Mouse (Mus musculus) adrenal gland, postnatal 4 days (tissue): ENCODE data around the gene Gm7694. TPM values are rescaled to one million over a fixed set of nuclear protein-coding genes. Genes with fewer than 3 reads are reported as not detected.

Experiments used
- DNase-seq, 2 experiments: peaks; one replicate each; pipeline ENCODE4 v3.0.0; 2021 to 2022; ENCODE audit warnings: low spot score in 2 of 2, mixed read lengths in 2 of 2
- total RNA-seq, 2 experiments: library from RNA; stranded (reverse); gene quantifications; 2 replicates each; pipeline ENCODE4 v1.2.3; 2021

Gm7694 gene
- total RNA-seq, 2 experiments from 2014 or later = 13.2 to 15.8 TPM

GRCm38 (mm10) chr1:170292239-170292951, 13.7 kb downstream of the Gm7694 start:
- DNase-seq = peak in 1 of 2 experiments; percentile 13

GRCm38 (mm10) chr1:170282415-170283129, 23.6 kb downstream of the Gm7694 start:
- DNase-seq = no peak

- no peak for DNase-seq
Observed at GRCm38 (mm10) chr1:170277016-170277415, 29.1 kb downstream of the Gm7694 start, which contains the start of gene Sh2d1b1. TSS of gene Sh2d1b1 (plus strand) at chr1:170277320.

GRCm38 (mm10) chr1:170273252-170273651, 32.9 kb downstream of the Gm7694 start:
- DNase-seq = no peak

- no peak for DNase-seq
Observed at GRCm38 (mm10) chr1:170270696-170271095, 35.4 kb downstream of the Gm7694 start.

- no peak for DNase-seq
Observed at GRCm38 (mm10) chr1:170270281-170270680, 35.9 kb downstream of the Gm7694 start.

GRCm38 (mm10) chr1:170255560-170255910, 50.6 kb downstream of the Gm7694 start:
- DNase-seq = peak; percentile 59 to 67

GRCm38 (mm10) chr1:170254893-170255559, 51.1 kb downstream of the Gm7694 start:
- DNase-seq = peak in 1 of 2 experiments; percentile 3

Other genes with a start within 250 kb of the Gm7694 start
- gene Ddr2, start 195.6 kb downstream of the Gm7694 start, total RNA-seq = 10 to 100 TPM; 25.5 to 26.4 TPM
- gene Uap1, start 131.4 kb downstream of the Gm7694 start, total RNA-seq = 10 to 100 TPM; 33.0 to 33.7 TPM
- gene Uhmk1, start 90.9 kb downstream of the Gm7694 start, total RNA-seq = 10 to 100 TPM; 43.0 to 45.1 TPM
- gene Sh2d1b2, start 73.6 kb downstream of the Gm7694 start, total RNA-seq = not detected
- under 1 TPM; 0.14 to 0.45 TPM for gene Sh2d1b1, start 29.0 kb downstream of the Gm7694 start, total RNA-seq
- gene Spata46, start 2.5 kb upstream of the Gm7694 start, total RNA-seq = not detected